Mouse (Mus musculus) cerebellum, postnatal 25 days (tissue): Measurements from ENCODE around the gene Csf2rb2.
"Not testable (repeated sequence)": the region's sequence is repeated elsewhere in the genome, so short reads cannot be mapped to it uniquely, and the experiment has no call there.

Experiments
- DNase-seq, 2 experiments: peaks; one replicate each; pipeline ENCODE4 v3.0.0; 2021; ENCODE audit warnings: mixed read lengths in 2 of 2

Csf2rb2 gene

GRCm38 (mm10) chr15:78313659-78314058 lies 8.1 kb upstream of the Csf2rb2 start:
- not testable (repeated sequence) for DNase-seq

GRCm38 (mm10) chr15:78312421-78313233 lies 7.1 kb upstream of the Csf2rb2 start:
- not testable (repeated sequence) for DNase-seq

- DNase-seq: no peak
Measured at GRCm38 (mm10) chr15:78310971-78311370, 5.5 kb upstream of the Csf2rb2 start.

- no peak for DNase-seq
Measured at GRCm38 (mm10) chr15:78309865-78310264, 4.3 kb upstream of the Csf2rb2 start.

- DNase-seq: no peak
Measured at GRCm38 (mm10) chr15:78303665-78304233, 1.8 kb downstream of the Csf2rb2 start.

GRCm38 (mm10) chr15:78302718-78303117 lies 2.8 kb downstream of the Csf2rb2 start:
- no peak for DNase-seq

GRCm38 (mm10) chr15:78300773-78301172 lies 4.7 kb downstream of the Csf2rb2 start:
- DNase-seq: no peak

- no peak for DNase-seq
Measured at GRCm38 (mm10) chr15:78299641-78300040, 5.9 kb downstream of the Csf2rb2 start.

GRCm38 (mm10) chr15:78298558-78298957 lies 7.0 kb downstream of the Csf2rb2 start:
- DNase-seq: no peak

GRCm38 (mm10) chr15:78293716-78294115 lies 11.8 kb downstream of the Csf2rb2 start:
- no peak for DNase-seq

GRCm38 (mm10) chr15:78293228-78293627 lies 12.3 kb downstream of the Csf2rb2 start:
- DNase-seq: not testable (repeated sequence)

GRCm38 (mm10) chr15:78289775-78290174 lies 15.7 kb downstream of the Csf2rb2 start:
- not testable (repeated sequence) for DNase-seq

- DNase-seq: no peak
Measured at GRCm38 (mm10) chr15:78287941-78288340, 17.6 kb downstream of the Csf2rb2 start.

GRCm38 (mm10) chr15:78278308-78278707 lies 27.2 kb downstream of the Csf2rb2 start:
- DNase-seq: no peak

GRCm38 (mm10) chr15:78271208-78271607 lies 34.3 kb downstream of the Csf2rb2 start:
- no peak for DNase-seq

GRCm38 (mm10) chr15:78267865-78268264 lies 37.7 kb downstream of the Csf2rb2 start:
- DNase-seq: no peak

GRCm38 (mm10) chr15:78267441-78267840 lies 38.1 kb downstream of the Csf2rb2 start:
- no peak for DNase-seq

- no peak for DNase-seq
Measured at GRCm38 (mm10) chr15:78263286-78263685, 42.2 kb downstream of the Csf2rb2 start.

- DNase-seq: no peak
Measured at GRCm38 (mm10) chr15:78260668-78261333, 44.7 kb downstream of the Csf2rb2 start.

GRCm38 (mm10) chr15:78258246-78258865 lies 47.2 kb downstream of the Csf2rb2 start:
- DNase-seq: no peak

GRCm38 (mm10) chr15:78257326-78258050 lies 48.0 kb downstream of the Csf2rb2 start:
- peak; percentile 69 to 79 for DNase-seq

- not testable (repeated sequence) for DNase-seq
Measured at GRCm38 (mm10) chr15:78256602-78257259, 48.8 kb downstream of the Csf2rb2 start.
